Mouse (Mus musculus) forebrain, postnatal 0 days (tissue): ENCODE results near the gene Tac4. TPM values are rescaled to one million over a fixed set of nuclear protein-coding genes. Genes with fewer than 3 reads are reported as not detected.
A peak's percentile ranks its signal among the peaks of the same experiment; 100 is the strongest.

Source experiments
- ATAC-seq: fragments of 200-750 bp; cut with Nextera tagmentation; 2 replicates; pipeline ENCODE4 v1.8.0; 2017; ENCODE audit warnings: mild to moderate bottlenecking, moderate library complexity
- DNase-seq: peaks from one replicate; pipeline ENCODE4 v3.0.0-alpha.2; 2015
- H3K27ac ChIP-seq: fragments of 300-500 bp; sonication (generic); 2 replicates; pipeline ENCODE4 v1.5.1; 2014; ENCODE audit warnings: low read depth, mild to moderate bottlenecking, antibody characterized with exemption, low read length, moderate library complexity, mixed read lengths
- H3K27me3 ChIP-seq: fragments of 300-500 bp; sonication (generic); 2 replicates; pipeline ENCODE4 v1.6.1; 2014; ENCODE audit warnings: mild to moderate bottlenecking, low read length, mixed read lengths; ENCODE audit not compliant: insufficient read depth
- H3K36me3 ChIP-seq: fragments of 300-500 bp; sonication (generic); 2 replicates; pipeline ENCODE4 v1.6.1; 2014; ENCODE audit warnings: mild to moderate bottlenecking, moderate library complexity; ENCODE audit not compliant: insufficient read depth
- H3K4me1 ChIP-seq: fragments of 300-500 bp; sonication (generic); 2 replicates; pipeline ENCODE4 v1.6.1; 2014; ENCODE audit warnings: antibody characterized with exemption; ENCODE audit not compliant: insufficient read depth
- H3K4me2 ChIP-seq: fragments of 300-500 bp; sonication (generic); 2 replicates; pipeline ENCODE4 v1.6.1; 2014; ENCODE audit warnings: low read depth, mild to moderate bottlenecking, moderate library complexity
- H3K4me3 ChIP-seq: fragments of 300-500 bp; sonication (generic); 2 replicates; pipeline ENCODE4 v1.5.1; 2014; ENCODE audit warnings: low read depth, low read length, mixed read lengths
- H3K9ac ChIP-seq: fragments of 300-500 bp; sonication (generic); 2 replicates; pipeline ENCODE4 v1.6.1; 2014; ENCODE audit warnings: mild to moderate bottlenecking
- H3K9me3 ChIP-seq: fragments of 300-500 bp; sonication (generic); 2 replicates; pipeline ENCODE4 v1.6.1; 2016; ENCODE audit warnings: low read length
- CTCF ChIP-seq: sonication (generic); IDR thresholded peaks from 2 replicates; pipeline ENCODE4 v1.5.1; 2016; ENCODE audit warnings: antibody characterized with exemption, control low read depth, low read depth
- WGBS: fragments of 180-500 bp; shearing (Covaris S2); extraction: QIAGEN DNeasy Blood & Tissue Kit; methylation state at CpG from one replicate; pipeline ENCODE4 v1.1.7; 2014; 5-methylcytosine and 5-hydroxymethylcytosine counted together
- polyA plus RNA-seq: library from polyadenylated mRNA; unstranded; fragments of >200 nt; fragmentation: Nextera tagmentation; extraction: Ambion mirVana; gene quantifications from 2 replicates; pipeline ENCODE4 v1.2.1, GENCODE M21; 2015
- total RNA-seq: library from RNA; depleted of rRNA; stranded (reverse); fragments of >200 nt; gene quantifications from 2 replicates; pipeline ENCODE4 v1.2.3, GENCODE M21; 2014

Gene Tac4
- total and polyA plus RNA-seq, 2 experiments from 2014 or later: not detected

- Histone ChIP-seq H3K4me3 (no peak overlapping the region), H3K9me3 (no peaks in the 10 kb centered on the region), H3K4me2 (no peak overlapping the region), H3K27me3 (no peaks in the 10 kb centered on the region), H3K9ac (no peak overlapping the region), H3K36me3 (peaks cover 60% of the 10 kb centered on the region), H3K27ac (no peak overlapping the region), H3K4me1 (no peaks in the 10 kb centered on the region)
- ATAC-seq (no peak), DNase-seq (no peak)
- no peak for TF ChIP-seq CTCF
- WGBS: 93% methylated on average over 12 of the region's 13 CpGs
Observed at GRCm38 (mm10) chr11:95295736-95296135, 34.4 kb downstream of the Tac4 start.

GRCm38 (mm10) chr11:95298146-95298545, 36.8 kb downstream of the Tac4 start:
- 4% methylated on average over 2 of the region's 2 CpGs for WGBS
- Histone ChIP-seq H3K36me3 (peaks cover 67% of the 10 kb centered on the region), H3K27me3 (no peaks in the 10 kb centered on the region), H3K4me1 (no peaks in the 10 kb centered on the region), H3K4me2 (no peak overlapping the region), H3K27ac (no peak overlapping the region), H3K9ac (no peak overlapping the region), H3K9me3 (no peaks in the 10 kb centered on the region), H3K4me3 (no peak overlapping the region)
- ATAC-seq: no peak
- peak; percentile 72 for TF ChIP-seq CTCF
- peak; percentile 30 for DNase-seq

GRCm38 (mm10) chr11:95299886-95300285, 38.6 kb downstream of the Tac4 start:
- Histone ChIP-seq H3K36me3 (peaks cover 64% of the 10 kb centered on the region), H3K9ac (no peak overlapping the region)
- no peak for TF ChIP-seq CTCF

GRCm38 (mm10) chr11:95301772-95302171, 40.4 kb downstream of the Tac4 start:
- no peak overlapping the region for H3K4me2 ChIP-seq
- peaks cover 70% of the 10 kb centered on the region for H3K36me3 ChIP-seq
- DNase-seq (no peak), ATAC-seq (no peak)
- H3K27ac ChIP-seq: no peak overlapping the region
- H3K27me3 ChIP-seq: no peaks in the 10 kb centered on the region
- no peak overlapping the region for H3K4me3 ChIP-seq
- no peaks in the 10 kb centered on the region for H3K9me3 ChIP-seq
- H3K4me1 ChIP-seq: no peaks in the 10 kb centered on the region
- no peak overlapping the region for H3K9ac ChIP-seq
- TF ChIP-seq CTCF: no peak
- 97% methylated on average over 3 of the region's 3 CpGs for WGBS

More at GRCm38 (mm10) chr11:95299886-95300285, 38.6 kb downstream of the Tac4 start:
- 94% methylated on average over 12 of the region's 12 CpGs for WGBS
- Histone ChIP-seq H3K9me3 (no peaks in the 10 kb centered on the region), H3K4me3 (no peak overlapping the region), H3K4me2 (no peak overlapping the region), H3K4me1 (no peaks in the 10 kb centered on the region), H3K27ac (no peak overlapping the region), H3K27me3 (no peaks in the 10 kb centered on the region)
- ATAC-seq (no peak), DNase-seq (no peak)

GRCm38 (mm10) chr11:95305600-95305999, 44.3 kb downstream of the Tac4 start:
- no peak overlapping the region for H3K9ac ChIP-seq
- no peaks in the 10 kb centered on the region for H3K9me3 ChIP-seq
- ATAC-seq (no peak), DNase-seq (no peak)
- peaks cover 7% of the 10 kb centered on the region; the same call in 1 of the 2 replicates for H3K4me1 ChIP-seq
- 94% methylated on average over 7 of the region's 7 CpGs for WGBS
- no peak overlapping the region for H3K27ac ChIP-seq
- H3K4me2 ChIP-seq: no peak overlapping the region
- TF ChIP-seq CTCF: peak; percentile 33
- H3K27me3 ChIP-seq: no peaks in the 10 kb centered on the region
- H3K4me3 ChIP-seq: no peak overlapping the region
- peaks cover 44% of the 10 kb centered on the region for H3K36me3 ChIP-seq

- no peak for DNase-seq
- no peak for ATAC-seq
- H3K4me1 ChIP-seq: peaks cover 16% of the 10 kb centered on the region; the same call in 1 of the 2 replicates
- no peak overlapping the region for H3K27ac ChIP-seq
- no peaks in the 10 kb centered on the region for H3K9me3 ChIP-seq
- WGBS: 88% methylated on average over 8 of the region's 8 CpGs
- H3K4me3 ChIP-seq: no peak overlapping the region
- no peaks in the 10 kb centered on the region for H3K27me3 ChIP-seq
- H3K9ac ChIP-seq: no peak overlapping the region
- no peak for TF ChIP-seq CTCF
- H3K36me3 ChIP-seq: peaks cover 27% of the 10 kb centered on the region
- no peak overlapping the region for H3K4me2 ChIP-seq
Observed at GRCm38 (mm10) chr11:95307526-95307925, 46.2 kb downstream of the Tac4 start.

GRCm38 (mm10) chr11:95309510-95310006, 48.2 kb downstream of the Tac4 start:
- peaks cover 16% of the 10 kb centered on the region; the same call in 1 of the 2 replicates for H3K4me1 ChIP-seq
- peak; percentile 94 for ATAC-seq
- peak; percentile 98 for DNase-seq
- peak overlapping the region; percentile 100 for H3K4me3 ChIP-seq
- H3K27ac ChIP-seq: peak overlapping the region; percentile 98
- H3K27me3 ChIP-seq: no peaks in the 10 kb centered on the region
- H3K4me2 ChIP-seq: peak overlapping the region; percentile 66
- peaks cover 8% of the 10 kb centered on the region for H3K36me3 ChIP-seq
- no peak for TF ChIP-seq CTCF
- 3% methylated on average over 37 of the region's 37 CpGs for WGBS
- H3K9me3 ChIP-seq: no peaks in the 10 kb centered on the region
- peak overlapping the region; percentile 94 for H3K9ac ChIP-seq
